Mouse (Mus musculus) thymus, adult 2 months (tissue): Measurements from ENCODE around the gene Ccdc22.

ENCODE experiments used
- CTCF ChIP-seq: fragments of 200-500 bp; IDR thresholded peaks from 2 replicates; pipeline ENCODE4 v1.5.1; 2012; ENCODE audit warnings: mild to moderate bottlenecking, control low read depth, low read length, moderate library complexity, borderline replicate concordance; ENCODE audit not compliant: control insufficient read depth, poor library complexity, insufficient read depth; ENCODE audit errors: extremely low read depth
- POLR2A ChIP-seq: fragments of 200-500 bp; IDR thresholded peaks from 2 replicates; pipeline ENCODE4 v1.6.1; 2012; ENCODE audit warnings: mild to moderate bottlenecking, low read length, control low read depth, moderate library complexity; ENCODE audit not compliant: control insufficient read depth, poor library complexity, insufficient read depth; ENCODE audit errors: extremely low read depth

- 0 out of 2 replicates have a peak, but pooled peaks have one; percentile 7 for TF ChIP-seq CTCF
- peak; percentile 77 for TF ChIP-seq POLR2A
These were observed 31.0 kb downstream of the Ccdc22 start, which contains the start of gene Ppp1r3f for GRCm38 (mm10) chrX:7574087-7574884.
